Mouse (Mus musculus) lung, postnatal 0 days (tissue): ENCODE results near the gene Svep1.

Experiments used
- CTCF ChIP-seq: IDR thresholded peaks from 2 replicates; pipeline ENCODE4 v1.5.1; 2016; ENCODE audit warnings: antibody characterized with exemption, mild to moderate bottlenecking
- EP300 ChIP-seq: IDR thresholded peaks from 2 replicates; pipeline ENCODE4 v1.6.1; 2016; ENCODE audit warnings: antibody characterized with exemption, mild to moderate bottlenecking, control low read depth

DNA sequence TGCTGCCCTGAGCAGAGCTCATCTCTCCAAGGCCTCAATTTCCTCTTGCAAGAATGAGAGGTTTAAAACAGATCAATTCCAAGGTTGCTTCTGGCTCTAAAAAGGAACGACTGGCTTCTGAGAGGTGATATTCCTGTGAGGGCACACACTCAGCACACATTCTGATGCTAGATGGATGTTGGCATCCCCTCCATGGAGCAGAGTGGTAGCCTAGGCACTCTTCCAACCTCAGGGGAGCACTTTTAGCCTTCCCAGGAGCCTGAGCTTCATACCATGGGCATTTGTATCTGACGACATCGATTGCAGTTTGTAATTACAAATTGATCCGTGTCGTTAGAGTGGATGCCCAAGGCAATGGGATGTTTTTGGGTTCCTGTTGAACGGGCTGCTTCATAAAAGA, 33.3 kb downstream of the Svep1 start:
- TF ChIP-seq EP300 (no peak), CTCF (no peak)
